Mouse (Mus musculus) gonadal fat pad, adult 2 months (tissue): ENCODE results near the gene Fpgt. TPM values are rescaled to one million over a fixed set of nuclear protein-coding genes. Genes with fewer than 3 reads are reported as not detected.
A peak's percentile ranks its signal among the peaks of the same experiment; 100 is the strongest.

Source experiments
- DNase-seq: peaks from one replicate; pipeline ENCODE4 v3.0.0-alpha.2; 2012; ENCODE audit warnings: low read depth
- polyA plus RNA-seq: library from polyadenylated mRNA; depleted of rRNA; stranded (reverse); fragments of >200 nt; gene quantifications from 2 replicates; pipeline ENCODE4 v1.2.3, GENCODE M21; 2012; rRNA removed

Gene Fpgt
- 9.3 and 13.8 TPM in 2 replicates for polyA plus RNA-seq

DNA sequence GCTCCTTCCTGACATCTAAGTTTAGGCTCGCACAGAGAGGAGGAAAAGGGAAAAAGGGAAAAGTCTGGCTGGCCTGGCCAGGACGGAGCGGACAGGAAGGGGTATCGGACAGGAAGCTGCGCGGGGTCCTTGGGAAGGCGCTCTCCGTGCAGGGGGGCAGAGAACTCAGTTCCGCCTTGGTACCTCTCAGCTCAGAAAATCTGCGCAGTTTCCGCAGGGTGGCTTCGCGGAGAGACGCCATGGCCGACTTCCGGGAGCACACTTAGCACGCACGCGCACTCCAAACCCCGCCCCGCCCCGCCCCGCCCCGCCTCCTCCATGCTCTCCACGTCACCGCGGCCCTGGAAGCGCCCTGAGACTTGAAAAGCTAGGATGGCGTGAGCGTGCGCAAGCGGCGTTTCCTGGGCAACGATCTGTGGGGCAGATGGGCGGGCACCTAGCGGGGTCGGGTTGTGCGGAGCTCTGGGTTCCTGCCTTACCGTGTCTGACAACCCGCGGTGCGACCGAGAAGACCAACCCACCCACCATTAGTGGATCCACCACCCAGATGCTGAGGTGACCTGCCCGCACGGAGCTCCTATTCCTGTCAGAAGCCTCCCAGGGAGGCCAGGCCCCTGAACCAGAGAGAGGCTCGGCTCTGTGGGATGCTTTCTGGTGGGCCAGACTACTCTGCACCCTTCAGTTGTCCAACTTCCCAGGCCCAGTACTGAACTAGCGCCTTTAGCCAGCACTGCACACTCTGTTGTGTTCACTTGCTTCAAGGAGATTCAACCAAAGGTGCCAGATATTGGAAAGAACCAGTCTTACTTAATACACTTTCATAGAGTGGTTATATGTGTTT is at the start of gene Fpgt, which contains the start of gene Lrriq3:
TSS of gene Fpgt (minus strand) at position 288 of the 841 bp plus-strand sequence.
TSS of gene Lrriq3 (plus strand) at position 319 of the 841 bp plus-strand sequence.
- peak; percentile 9 for DNase-seq

DNA sequence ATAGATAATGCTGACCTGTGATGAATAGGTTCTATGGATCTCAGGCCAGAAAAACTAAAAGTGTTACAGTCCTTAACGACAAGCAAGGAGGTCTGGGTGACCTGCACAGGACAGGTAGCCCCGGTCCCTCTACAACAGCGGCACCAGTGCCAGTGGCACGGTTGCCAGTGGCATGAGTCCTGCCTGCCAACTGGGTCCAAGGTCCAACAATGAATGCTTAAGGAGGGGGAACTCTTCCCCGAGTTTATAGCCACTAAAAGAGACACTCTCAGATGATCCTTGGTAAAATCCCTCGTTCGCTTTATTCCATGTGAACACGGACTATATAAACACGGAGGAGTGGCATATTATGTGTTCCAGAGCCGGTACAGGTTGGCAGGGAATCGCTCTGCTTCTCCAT is 47.8 kb upstream of the Fpgt start:
- no peak for DNase-seq

DNA sequence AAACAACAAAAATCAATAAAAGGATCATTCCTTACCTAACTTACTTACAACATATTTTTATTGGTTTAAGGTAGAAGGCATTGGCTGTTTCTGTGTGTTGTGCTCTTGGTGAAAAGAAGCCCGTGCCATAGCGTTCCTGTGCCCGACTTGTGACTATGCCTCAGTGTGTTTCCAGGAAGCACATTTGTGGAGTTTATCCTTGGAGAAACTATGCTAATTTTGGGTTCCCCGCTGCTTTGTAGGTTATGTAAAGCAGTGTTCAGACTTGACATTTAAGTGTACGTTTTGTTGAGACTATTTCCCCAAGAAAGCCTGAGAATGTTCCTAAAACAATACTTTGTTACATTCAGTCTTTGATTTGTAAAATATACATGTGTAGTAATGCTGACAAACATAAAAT is 44.5 kb upstream of the Fpgt start:
- no peak for DNase-seq

DNA sequence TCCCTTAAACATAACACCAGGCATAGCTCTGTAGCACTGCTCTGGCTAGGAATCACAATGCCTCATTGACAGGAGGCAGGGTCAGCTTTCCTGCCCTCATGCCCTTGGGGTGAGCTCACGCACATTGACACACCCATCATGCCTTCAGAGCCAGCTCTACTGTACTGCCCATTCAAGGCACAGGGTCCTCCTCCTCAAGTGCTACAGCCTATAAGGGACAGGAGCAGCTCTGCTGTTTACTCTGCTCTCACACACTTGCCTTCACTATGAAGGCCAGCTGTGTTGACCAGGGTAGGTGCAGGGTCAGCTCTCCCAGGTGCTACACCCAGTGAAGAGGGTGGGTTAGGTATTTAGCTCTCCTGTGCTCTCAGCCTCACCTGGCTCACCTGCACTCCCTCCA is 12.8 kb upstream of the Fpgt start:
- DNase-seq = no peak

DNA sequence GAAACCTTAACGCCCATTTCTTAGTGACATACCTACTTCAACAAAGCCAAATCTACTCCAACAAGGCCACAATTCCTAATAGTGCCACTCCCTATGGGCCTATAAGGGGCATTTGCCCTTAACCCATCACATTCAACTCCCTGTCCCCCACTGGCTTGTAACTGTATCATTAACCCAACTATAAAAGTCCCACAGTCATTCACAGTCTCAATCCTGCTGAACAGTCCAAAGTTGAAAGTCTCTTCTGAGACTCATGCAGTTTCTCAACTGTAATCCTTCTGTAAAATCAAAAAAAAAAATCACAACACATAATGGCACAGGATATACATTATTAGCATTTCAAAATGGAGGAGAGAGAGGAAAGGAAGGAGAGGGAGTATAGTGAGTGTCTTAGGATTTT is 6.1 kb upstream of the Fpgt start:
- no peak for DNase-seq

DNA sequence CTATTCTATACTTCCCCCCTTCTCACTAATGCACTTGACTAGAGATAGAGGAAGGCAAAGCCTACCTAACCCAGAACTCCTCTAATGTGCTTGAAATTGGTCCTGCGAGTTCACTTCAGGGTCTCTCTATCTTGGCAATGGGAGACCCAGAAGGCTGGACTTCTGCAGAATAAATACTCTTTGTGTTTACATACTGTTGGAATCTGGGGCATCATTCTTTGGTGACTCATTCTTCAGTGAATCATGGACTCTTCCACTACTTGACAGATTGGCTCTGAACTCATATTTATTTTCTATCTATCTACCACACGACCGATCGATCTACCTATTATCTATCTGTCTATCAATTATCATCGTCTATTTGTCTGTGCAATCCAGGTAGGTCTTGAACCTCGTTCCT is 1.1 kb downstream of the Fpgt start:
- DNase-seq = no peak

DNA sequence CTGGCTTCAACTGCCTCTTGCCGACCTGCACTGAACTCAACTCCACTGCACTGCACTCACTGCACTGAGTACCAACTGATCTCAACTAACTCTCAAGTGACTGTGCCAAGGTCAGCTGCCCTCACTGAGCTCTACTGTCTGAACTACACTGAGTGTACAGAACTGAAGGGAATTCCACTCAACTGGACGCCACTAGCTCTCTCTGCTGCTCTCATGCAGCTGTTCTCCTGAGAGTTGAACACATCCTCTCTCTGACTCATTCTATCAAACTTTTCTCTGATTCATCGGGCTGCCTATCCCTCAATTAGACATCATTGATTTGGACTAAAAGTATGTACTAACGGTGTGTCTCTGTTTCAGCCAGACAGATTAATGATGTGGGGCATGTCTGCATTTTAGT is 15.3 kb downstream of the Fpgt start:
- DNase-seq = no peak

DNA sequence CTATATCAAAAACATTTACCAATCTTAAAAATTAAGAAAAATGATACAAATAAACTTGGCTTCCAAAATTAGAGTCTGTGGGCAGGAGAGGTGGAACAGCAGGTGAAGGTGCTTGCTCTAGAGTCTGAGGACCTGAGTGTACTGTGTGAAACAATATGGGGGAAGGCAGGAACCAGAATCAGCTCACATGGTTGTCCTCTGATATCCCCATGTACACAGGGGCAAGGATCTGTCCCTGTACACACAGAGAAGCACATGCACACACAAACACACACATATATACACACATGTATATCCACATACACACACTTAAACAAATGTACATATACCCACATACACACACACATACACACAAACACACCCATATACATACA is 33.8 kb downstream of the Fpgt start:
- DNase-seq = no peak

DNA sequence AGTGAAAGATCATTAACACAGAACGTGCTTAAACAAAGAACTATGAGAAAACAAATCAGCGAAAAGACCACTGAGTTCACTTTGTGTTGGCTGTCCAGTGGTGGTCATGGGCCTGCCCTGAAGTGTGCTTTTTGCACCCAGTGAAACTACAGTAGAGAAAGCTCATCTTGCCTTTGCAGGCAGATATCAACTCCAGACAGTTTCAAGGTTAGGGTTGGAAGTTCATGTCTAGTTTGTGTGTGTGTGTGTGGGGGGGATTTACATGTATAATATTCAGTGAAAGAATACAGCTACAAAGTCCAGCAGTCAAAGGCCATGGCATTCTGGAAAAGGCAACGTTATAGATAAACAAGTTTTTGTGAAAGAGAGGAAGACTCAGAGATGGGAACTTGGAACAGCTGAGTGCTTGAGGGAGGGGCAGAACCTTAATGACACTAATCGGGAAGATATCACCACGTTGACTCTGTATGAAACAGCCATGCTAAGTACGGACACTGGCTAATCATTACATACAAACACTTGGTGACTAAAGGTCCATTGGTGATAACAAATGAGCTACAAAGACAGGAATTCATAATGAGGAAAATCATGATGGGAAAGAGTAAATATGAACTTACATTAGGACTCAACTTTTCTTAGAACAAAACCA is 34.3 kb downstream of the Fpgt start:
- no peak for DNase-seq

DNA sequence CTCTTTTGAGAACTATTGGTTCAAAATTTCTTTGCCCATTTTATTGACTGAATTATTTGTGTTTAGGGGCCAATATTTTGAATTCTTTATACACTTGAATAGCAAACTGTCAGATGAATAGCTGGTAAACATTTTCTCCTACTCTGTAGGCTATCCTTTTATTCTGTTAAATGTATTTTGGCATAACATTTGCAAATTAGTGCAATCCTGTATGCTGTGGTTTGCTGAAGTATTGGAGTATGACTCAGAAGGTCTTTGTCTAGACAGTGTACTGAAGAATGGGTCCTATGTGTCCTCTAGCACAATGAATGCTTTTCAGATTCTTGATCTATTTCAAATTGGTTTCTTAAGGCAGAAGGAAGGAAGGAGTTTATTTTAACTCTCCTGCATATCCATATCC is 35.6 kb downstream of the Fpgt start:
- no peak for DNase-seq

DNA sequence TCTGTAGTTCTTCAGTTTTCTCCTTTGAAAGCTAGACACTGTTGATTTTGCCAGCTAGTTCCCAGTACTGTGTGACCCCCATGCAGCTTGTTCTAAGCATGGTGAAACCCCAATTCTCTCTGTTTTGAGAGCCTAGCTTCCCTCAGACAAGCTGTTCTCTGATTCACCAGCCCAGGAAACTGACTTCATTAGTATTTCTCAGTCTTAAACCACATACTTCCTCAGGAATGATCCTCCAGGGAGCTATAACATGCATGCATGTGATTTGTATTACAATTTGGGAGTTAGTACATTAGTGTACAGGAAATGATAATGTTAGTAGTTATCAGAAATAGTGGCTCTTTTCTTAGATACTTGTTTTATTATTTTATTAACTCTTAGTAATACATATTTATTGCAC is 36.6 kb downstream of the Fpgt start:
- DNase-seq = no peak

DNA sequence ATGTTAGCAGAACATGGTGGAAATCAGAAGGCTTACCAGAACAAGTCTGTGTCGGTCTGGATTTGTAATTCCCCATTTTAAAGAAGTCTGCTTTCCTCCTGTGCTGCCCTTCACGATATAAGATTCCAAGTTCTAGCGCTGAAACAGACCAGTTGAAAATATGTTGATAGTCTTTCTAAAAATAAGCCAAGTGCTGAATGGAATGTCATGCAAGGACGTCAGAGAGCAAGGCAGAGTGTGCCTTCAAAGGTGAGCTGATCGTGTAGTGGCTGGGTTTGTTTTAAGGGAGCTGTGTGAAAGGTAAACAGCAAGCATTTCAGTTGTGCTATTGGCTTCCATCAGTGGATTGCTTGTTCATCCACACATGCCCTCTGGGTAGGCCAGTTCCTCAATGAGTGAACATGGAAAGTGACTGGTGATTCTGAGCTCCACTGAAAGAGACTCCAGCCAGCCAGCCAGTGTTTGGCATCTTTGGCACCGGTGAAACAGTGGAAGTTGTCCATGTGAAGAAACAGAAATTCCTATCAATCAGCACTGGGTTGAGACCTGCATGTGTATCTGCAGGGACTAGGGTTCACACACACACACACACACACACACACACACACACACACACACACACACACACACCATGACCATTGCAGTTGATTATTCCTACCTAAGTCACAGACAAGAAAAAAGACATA is 37.8 kb downstream of the Fpgt start, which contains the start of gene Tnni3k:
TSS of gene Tnni3k (minus strand) at position 177 of the 686 bp plus-strand sequence.
- no peak for DNase-seq

DNA sequence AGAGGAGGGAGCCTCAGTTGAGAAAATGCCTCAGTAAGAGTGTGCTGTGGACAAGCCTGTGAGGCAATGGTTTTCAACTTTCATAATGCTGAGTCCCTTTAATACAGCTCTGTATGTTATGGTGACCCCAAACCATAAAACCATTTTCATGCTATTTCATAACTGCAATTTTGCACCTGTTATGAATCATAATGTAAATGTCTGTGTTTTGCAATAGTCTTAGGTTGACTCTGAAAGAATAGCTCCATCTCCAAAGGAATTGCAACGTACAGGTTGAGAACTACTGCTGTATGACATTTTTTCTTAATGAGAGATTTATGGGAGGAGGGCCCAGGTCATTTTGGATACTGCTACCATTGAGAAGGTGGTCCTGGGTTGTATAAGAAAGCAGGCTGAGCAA is 40.0 kb downstream of the Fpgt start:
- DNase-seq = no peak

DNA sequence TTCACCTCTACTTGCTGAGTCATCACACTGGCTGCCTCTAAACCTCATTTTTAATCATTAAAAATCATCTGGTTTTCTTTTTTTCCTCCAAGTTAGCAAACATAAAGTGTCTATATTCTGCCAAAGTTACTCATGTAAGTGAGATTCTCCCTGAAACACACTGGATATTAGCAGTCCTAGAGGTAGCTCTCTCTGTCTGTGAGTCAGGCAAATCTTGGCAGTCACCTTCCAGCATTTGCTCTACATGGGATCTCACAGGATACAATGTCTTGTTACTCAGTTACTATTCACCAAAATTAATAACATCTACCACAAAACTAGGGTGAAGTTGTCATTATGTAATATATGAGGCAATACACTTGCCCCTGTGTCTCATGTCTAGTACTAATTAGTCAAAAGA is 41.2 kb downstream of the Fpgt start:
- no peak for DNase-seq

DNA sequence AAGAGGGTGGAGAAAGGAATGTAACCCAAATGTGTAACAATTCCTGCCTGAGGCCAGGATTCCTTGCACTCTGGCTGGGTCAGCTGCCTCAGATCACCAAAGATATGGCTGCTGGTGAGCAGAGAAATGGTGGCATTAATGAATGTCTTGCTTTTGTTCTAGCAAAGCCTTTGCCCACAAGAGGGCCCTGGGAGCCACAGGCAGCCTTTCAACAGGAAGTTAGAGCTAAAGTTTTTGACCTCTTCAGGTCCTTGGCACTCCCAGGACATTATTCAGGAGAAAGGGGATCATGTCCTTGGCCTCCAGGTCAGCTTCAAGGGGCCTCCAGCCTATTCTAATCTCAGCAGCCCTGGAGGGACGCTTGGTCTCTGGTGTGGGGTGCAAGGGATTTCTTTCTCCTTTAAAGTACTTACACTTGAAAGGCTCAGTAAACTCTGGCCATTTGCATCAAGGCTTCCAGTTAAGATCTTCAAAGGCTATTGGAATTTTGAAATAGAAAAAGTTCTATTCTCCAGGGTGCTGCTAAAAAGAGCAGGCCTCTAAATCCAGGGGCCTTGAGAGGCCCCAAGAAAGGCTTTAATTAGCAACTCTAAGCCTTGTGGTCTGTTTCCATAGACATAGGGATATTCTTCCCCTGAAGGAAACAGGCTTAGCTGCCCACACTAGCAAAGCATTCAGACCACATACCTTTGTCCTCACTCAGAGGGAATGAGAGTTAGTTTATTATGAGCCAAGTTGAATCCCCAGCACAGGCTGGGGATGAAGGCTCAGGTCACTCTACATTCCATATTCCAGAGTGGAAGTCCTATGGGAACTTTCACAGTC is 54.0 kb downstream of the Fpgt start:
- no peak for DNase-seq

Other genes starting within 250 kb of the Fpgt start
- not detected in 2 replicates for gene Tnni3k, start 38.0 kb downstream of the Fpgt start, polyA plus RNA-seq
- gene Lrriq3, start within 50 bp of the Fpgt start, polyA plus RNA-seq = 0.97 and 1.1 TPM in 2 replicates